Mouse (Mus musculus): ENCODE measurements around the gene Krt25. TPM values are rescaled to one million over a fixed set of nuclear protein-coding genes. Genes with fewer than 3 reads are reported as not detected.

Krt25 gene
- polyA plus RNA-seq, 1 experiment from 2014 or later = not detected

GRCm38 (mm10) chr11:99269192-99269591 is 53.6 kb downstream of the Krt25 start:
- DNase-seq = no peak
- Histone ChIP-seq H3K9me3 (ENCODE audit: control insufficient read depth, low read length) (no peaks in the 10 kb centered on the region), H3K4me1 (ENCODE audit: control insufficient read depth, insufficient read depth, low read length) (no peaks in the 10 kb centered on the region), H3K27ac (replicated peaks; ENCODE audit: low read depth, low read length) (no peak overlapping the region), H3K4me3 (replicated peaks; ENCODE audit: low read depth, low read length) (no peak overlapping the region), H3K9ac (replicated peaks; ENCODE audit: low read length) (no peak overlapping the region), H3K36me3 (ENCODE audit: control insufficient read depth, insufficient read depth, low read length) (no peaks in the 10 kb centered on the region), H3K4me2 (ENCODE audit: low read length) (no peak overlapping the region), H3K27me3 (ENCODE audit: control insufficient read depth, insufficient read depth, low read length) (no peaks in the 10 kb centered on the region)
- 84% methylated on average over 7 of the region's 7 CpGs for WGBS
- ATAC-seq (ENCODE audit: low FRiP score, low TSS enrichment) = no peak

GRCm38 (mm10) chr11:99265796-99266195 is 57.0 kb downstream of the Krt25 start:
- Histone ChIP-seq H3K4me2 (ENCODE audit: low read length) (no peak overlapping the region), H3K27ac (replicated peaks; ENCODE audit: low read depth, low read length) (no peak overlapping the region), H3K4me3 (replicated peaks; ENCODE audit: low read depth, low read length) (no peak overlapping the region), H3K36me3 (ENCODE audit: control insufficient read depth, insufficient read depth, low read length) (no peaks in the 10 kb centered on the region), H3K9ac (replicated peaks; ENCODE audit: low read length) (no peak overlapping the region), H3K27me3 (ENCODE audit: control insufficient read depth, insufficient read depth, low read length) (no peaks in the 10 kb centered on the region), H3K9me3 (ENCODE audit: control insufficient read depth, low read length) (no peaks in the 10 kb centered on the region), H3K4me1 (ENCODE audit: control insufficient read depth, insufficient read depth, low read length) (no peaks in the 10 kb centered on the region)
- ATAC-seq (ENCODE audit: low FRiP score, low TSS enrichment) = no peak
- DNase-seq = peak; percentile 33
- WGBS = 20% methylated on average over 9 of the region's 9 CpGs

Other genes with a start within 250 kb of the Krt25 start
- gene Tns4, start 233.6 kb downstream of the Krt25 start, polyA plus RNA-seq (2014; fragmentation: Nextera tagmentation; extraction: Ambion mirVana) = 0.22 TPM in 1 of 2 replicates, not detected in the other
- gene Ccr7, start 167.9 kb downstream of the Krt25 start, polyA plus RNA-seq (2014; fragmentation: Nextera tagmentation; extraction: Ambion mirVana) = 0.45 TPM in 1 of 2 replicates, not detected in the other
- gene Smarce1, start 91.9 kb downstream of the Krt25 start, polyA plus RNA-seq (2014; fragmentation: Nextera tagmentation; extraction: Ambion mirVana) = 173 and 222 TPM in 2 replicates
- gene Krt222, start 78.9 kb downstream of the Krt25 start, polyA plus RNA-seq (2014; fragmentation: Nextera tagmentation; extraction: Ambion mirVana) = 4.1 and 6.9 TPM in 2 replicates
- not detected in 2 replicates for gene Krt24, start 37.7 kb downstream of the Krt25 start, polyA plus RNA-seq (2014; fragmentation: Nextera tagmentation; extraction: Ambion mirVana)
- gene Krt26, start 15.0 kb upstream of the Krt25 start, polyA plus RNA-seq (2014; fragmentation: Nextera tagmentation; extraction: Ambion mirVana) = 0.28 and 0.51 TPM in 2 replicates
- gene Krt27, start 28.2 kb upstream of the Krt25 start, polyA plus RNA-seq (2014; fragmentation: Nextera tagmentation; extraction: Ambion mirVana) = not detected in 2 replicates
- 0.17 and 0.26 TPM in 2 replicates for gene Krt28, start 52.0 kb upstream of the Krt25 start, polyA plus RNA-seq (2014; fragmentation: Nextera tagmentation; extraction: Ambion mirVana)
- 33.8 and 37.9 TPM in 2 replicates for gene Krt10, start 66.4 kb upstream of the Krt25 start, polyA plus RNA-seq (2014; fragmentation: Nextera tagmentation; extraction: Ambion mirVana)
- not detected in 2 replicates for gene Krt12, start 99.3 kb upstream of the Krt25 start, polyA plus RNA-seq (2014; fragmentation: Nextera tagmentation; extraction: Ambion mirVana)
- 0.11 TPM in 1 of 2 replicates, not detected in the other for gene Krt20, start 115.2 kb upstream of the Krt25 start, polyA plus RNA-seq (2014; fragmentation: Nextera tagmentation; extraction: Ambion mirVana)
- gene Krt23, start 170.2 kb upstream of the Krt25 start, polyA plus RNA-seq (2014; fragmentation: Nextera tagmentation; extraction: Ambion mirVana) = 0.39 TPM in 1 of 2 replicates, not detected in the other
- gene Krt39, start 198.4 kb upstream of the Krt25 start, polyA plus RNA-seq (2014; fragmentation: Nextera tagmentation; extraction: Ambion mirVana) = not detected in 2 replicates
- gene Krt40, start 220.2 kb upstream of the Krt25 start, polyA plus RNA-seq (2014; fragmentation: Nextera tagmentation; extraction: Ambion mirVana) = not detected in 2 replicates
- not detected in 2 replicates for gene Krtap3-3, start 227.9 kb upstream of the Krt25 start, polyA plus RNA-seq (2014; fragmentation: Nextera tagmentation; extraction: Ambion mirVana)
- gene Krtap3-2, start 233.9 kb upstream of the Krt25 start, polyA plus RNA-seq (2014; fragmentation: Nextera tagmentation; extraction: Ambion mirVana) = not detected in 2 replicates
- not detected in 2 replicates for gene Gm11939, start 236.5 kb upstream of the Krt25 start, polyA plus RNA-seq (2014; fragmentation: Nextera tagmentation; extraction: Ambion mirVana)
- gene Krtap3-1, start 243.7 kb upstream of the Krt25 start, polyA plus RNA-seq (2014; fragmentation: Nextera tagmentation; extraction: Ambion mirVana) = not detected in 2 replicates

Measured in midbrain, embryonic 14.5 days (tissue).